Mouse (Mus musculus): ENCODE measurements around the gene Dnajc16.

- no peak for TF ChIP-seq CTCF (IDR thresholded peaks at IDR 0.05; ENCODE audit: borderline replicate concordance, insufficient read depth, low read depth, low read length)
- no peak for TF ChIP-seq POLR2A (IDR thresholded peaks at IDR 0.05; ENCODE audit: borderline replicate concordance, insufficient read depth, low read length)
Measured at GRCm38 (mm10) chr4:141796954-141797353, 6.2 kb upstream of the Dnajc16 start.
